Comparison of ENCODE assay signal across 8 mouse cellular contexts in genomic region chr19:27364521-27364931, GRCm38 (mm10). TPM values are rescaled to one million over a fixed set of nuclear protein-coding genes. Genes with fewer than 3 reads are reported as not detected.
DNase-seq lines count a peak whose midpoint lies in the region; ATAC-seq lines count a peak whose summit lies in the region.

No protein-coding gene starts in this region.

- no peaks in the 10 kb centered on the region for H3K9me3 ChIP-seq in forebrain, embryonic 10.5 days
- no peaks in the 10 kb centered on the region for H3K9me3 ChIP-seq in midbrain, embryonic 13.5 days

- peak overlapping the region; percentile 44 for H3K4me2 ChIP-seq in midbrain, embryonic 13.5 days (replicated peaks)

- H3K4me3 ChIP-seq in forebrain, embryonic 10.5 days = no peak overlapping the region; the same call in 1 of the 2 replicates
- no peak overlapping the region for H3K4me3 ChIP-seq in midbrain, embryonic 13.5 days (replicated peaks)

- peaks cover 22% of the 10 kb centered on the region for H3K4me1 ChIP-seq in forebrain, embryonic 10.5 days
- peaks cover 19% of the 10 kb centered on the region for H3K4me1 ChIP-seq in midbrain, embryonic 13.5 days (replicated peaks)

- DNase-seq in adrenal gland, postnatal 10 days = peak; percentile 86
- peak; percentile 36 for DNase-seq in forebrain, embryonic 10.5 days (ENCODE audit: extremely low spot score, low spot score)
- DNase-seq in heart, postnatal 14 days = peak; percentile 41 to 62
- peak; percentile 51 to 62 for DNase-seq in kidney, postnatal 4 days
- DNase-seq in left cerebral cortex, postnatal 25 days (ENCODE audit: low spot score in 2 of 2) = no peak
- no peak for DNase-seq in cerebellum, postnatal 36 days

- H3K27me3 ChIP-seq in forebrain, embryonic 10.5 days (ENCODE audit: poor library complexity, severe bottlenecking) = no peaks in the 10 kb centered on the region
- no peaks in the 10 kb centered on the region for H3K27me3 ChIP-seq in midbrain, embryonic 13.5 days

- H3K27ac ChIP-seq in forebrain, embryonic 10.5 days = peak overlapping the region; percentile 79
- peak overlapping the region; percentile 35; the same call in 1 of the 2 replicates for H3K27ac ChIP-seq in midbrain, embryonic 13.5 days

- no peaks in the 10 kb centered on the region for H3K36me3 ChIP-seq in forebrain, embryonic 10.5 days (replicated peaks)
- H3K36me3 ChIP-seq in midbrain, embryonic 13.5 days = no peaks in the 10 kb centered on the region

- WGBS in forebrain, embryonic 10.5 days = 41% methylated on average over 8 of the region's 8 CpGs
- 12% methylated on average over 8 of the region's 8 CpGs for WGBS in midbrain, embryonic 13.5 days

- intact Hi-C loops in heart, postnatal 14 days (cut with DNase I) = no loop called here
- intact Hi-C loops in left cerebral cortex, postnatal 25 days (cut with DNase I) = no loop called here

- H3K9ac ChIP-seq in midbrain, embryonic 13.5 days (replicated peaks) = 0 out of 2 replicates have a peak overlapping the region, but pooled peaks have one; percentile 28

- ATAC-seq in midbrain, embryonic 13.5 days = peak; percentile 70
- ATAC-seq in CD4-positive, CD25-positive, alpha-beta regulatory T cell, adult 4 months = no peak

RNA-seq across cellular contexts. Expression of gene Kcnv2, which starts 42.1 kb away (rescaled TPM):
- under 1 TPM in 1 of 2 experiments, not detected in 1; 0.06 TPM for total RNA-seq in adrenal gland, postnatal 10 days (2021)
- polyA plus RNA-seq in forebrain, embryonic 10.5 days (2016; fragmentation: Nextera tagmentation; extraction: Ambion mirVana) = 0.04 and 0.07 TPM in 2 replicates
- 1 to 10 TPM in 1 of 2 experiments, under 1 TPM in 1; 0.41 to 1.2 TPM for total RNA-seq in heart, postnatal 14 days (2021)
- 0.04 TPM in 1 of 2 replicates, not detected in the other for polyA plus RNA-seq in midbrain, embryonic 13.5 days (2015; fragmentation: Nextera tagmentation; extraction: Ambion mirVana)
- polyA plus RNA-seq in CD4-positive, CD25-positive, alpha-beta regulatory T cell, adult 4 months (2017; shearing (Covaris generic)) = not detected
- total RNA-seq in left cerebral cortex, postnatal 25 days (2021) = not detected

Comparison
In these comparisons a context has a peak if more than half of its experiments do, and no peak if none do; other contexts are left out.
1. DNase-seq: peak in adrenal gland, postnatal 10 days (single experiment), forebrain, embryonic 10.5 days (single experiment), heart, postnatal 14 days (2 of 2) and kidney, postnatal 4 days (2 of 2); none in left cerebral cortex, postnatal 25 days (0 of 2) and cerebellum, postnatal 36 days (0 of 2).